Mouse (Mus musculus) inflammation-experienced regulatory T-cells (primary cell): ENCODE results near the gene Agpat4. TPM values are rescaled to one million over a fixed set of nuclear protein-coding genes. Genes with fewer than 3 reads are reported as not detected.

Experiments
- polyA plus RNA-seq, 2 experiments: library from polyadenylated mRNA; unstranded; fragments of 100-300 nt; shearing (Covaris generic); gene quantifications; one replicate each; pipeline ENCODE4 v1.2.1; 2017

The Agpat4 gene
- 10 to 100 TPM; 11.2 to 13.4 TPM for polyA plus RNA-seq

DNA sequence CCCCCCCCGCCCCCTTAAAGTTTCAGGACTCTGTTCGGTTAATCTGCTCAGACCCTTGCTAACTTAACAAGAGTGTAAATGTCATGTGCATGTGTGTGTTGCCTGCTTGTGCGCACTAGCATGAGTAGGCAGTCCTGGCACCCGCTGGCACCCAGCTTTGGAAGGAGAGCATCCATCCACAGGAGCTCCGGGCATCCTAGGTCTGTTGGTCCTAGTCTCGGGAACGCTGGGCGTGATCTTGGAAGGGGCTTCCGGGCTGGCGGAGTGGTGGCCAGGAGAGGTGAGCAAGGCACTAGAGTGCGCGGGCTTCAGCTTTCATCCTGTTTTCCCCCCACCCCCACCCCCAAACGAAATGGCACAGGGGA lies at the start of gene Agpat4:
TSS of gene Agpat4 (plus strand) at position 144 of the 365 bp plus-strand sequence.

Other genes starting within 250 kb of the Agpat4 start
- 10 to 100 TPM; 48.7 to 67.9 TPM for gene Map3k4, start 200.1 kb downstream of the Agpat4 start, polyA plus RNA-seq